Mouse (Mus musculus) neural tube, embryonic 11.5 days (tissue): ENCODE measurements around the gene Tenm4. TPM values are rescaled to one million over a fixed set of nuclear protein-coding genes. Genes with fewer than 3 reads are reported as not detected.

Source experiments
- ATAC-seq: fragments of 200-750 bp; cut with Nextera tagmentation; 2 replicates; pipeline ENCODE4 v1.8.0; 2017; ENCODE audit warnings: moderate number of reproducible peaks, mild to moderate bottlenecking, moderate TSS enrichment, moderate library complexity; ENCODE audit not compliant: insufficient read depth, low FRiP score, low TSS enrichment
- DNase-seq: peaks from one replicate; pipeline ENCODE4 v3.0.0-alpha.2; 2015; ENCODE audit warnings: low spot score
- H3K27ac ChIP-seq: fragments of 300-500 bp; sonication (generic); 2 replicates; pipeline ENCODE4 v1.5.1; 2014; ENCODE audit warnings: low read depth, mild to moderate bottlenecking, low read length
- H3K27me3 ChIP-seq: fragments of 300-500 bp; sonication (generic); 2 replicates; pipeline ENCODE4 v1.6.1; 2014; ENCODE audit warnings: mild to moderate bottlenecking, low read length, mixed read lengths; ENCODE audit not compliant: control insufficient read depth, insufficient read depth
- H3K36me3 ChIP-seq: fragments of 300-500 bp; sonication (generic); 2 replicates; pipeline ENCODE4 v1.6.1; 2014; ENCODE audit warnings: mild to moderate bottlenecking, low read length, moderate library complexity, mixed read lengths; ENCODE audit not compliant: control insufficient read depth, insufficient read depth
- H3K4me1 ChIP-seq: fragments of 300-500 bp; sonication (generic); 2 replicates; pipeline ENCODE4 v1.6.1; 2014; ENCODE audit warnings: low read length, mixed read lengths; ENCODE audit not compliant: control insufficient read depth, insufficient read depth
- H3K4me2 ChIP-seq: fragments of 300-500 bp; sonication (generic); 2 replicates; pipeline ENCODE4 v1.6.1; 2014; ENCODE audit warnings: low read depth, mild to moderate bottlenecking, moderate library complexity
- H3K4me3 ChIP-seq: fragments of 300-500 bp; sonication (generic); 2 replicates; pipeline ENCODE4 v1.5.1; 2014; ENCODE audit warnings: low read depth, low read length
- H3K9ac ChIP-seq: fragments of 300-500 bp; sonication (generic); 2 replicates; pipeline ENCODE4 v1.6.1; 2014; ENCODE audit warnings: mild to moderate bottlenecking, low read length
- H3K9me3 ChIP-seq: fragments of 300-500 bp; sonication (generic); 2 replicates; pipeline ENCODE4 v1.6.1; 2016; ENCODE audit warnings: low read length; ENCODE audit not compliant: control insufficient read depth
- WGBS: fragments of 180-500 bp; shearing (Covaris S2); extraction: QIAGEN DNeasy Blood & Tissue Kit; methylation state at CpG from one replicate; pipeline ENCODE4 v1.1.7; 2014; 5-methylcytosine and 5-hydroxymethylcytosine counted together
- polyA plus RNA-seq: library from polyadenylated mRNA; unstranded; fragments of >200 nt; fragmentation: Nextera tagmentation; extraction: Ambion mirVana; gene quantifications from 2 replicates; pipeline ENCODE4 v1.2.1, GENCODE M21; 2014

The Tenm4 gene
- polyA plus RNA-seq, 1 experiment from 2014 or later: 32.7 TPM

- Histone ChIP-seq H3K9ac (no peak overlapping the region), H3K4me1 (no peaks in the 10 kb centered on the region), H3K27ac (no peak overlapping the region), H3K4me2 (no peak overlapping the region), H3K27me3 (no peaks in the 10 kb centered on the region), H3K9me3 (0 out of 2 replicates have a peak, but pooled peaks cover 4% of the 10 kb centered on the region), H3K36me3 (no peaks in the 10 kb centered on the region; the same call in 1 of the 2 replicates), H3K4me3 (no peak overlapping the region)
- ATAC-seq (no peak), DNase-seq (no peak)
- WGBS: 93% methylated on average over 6 of the region's 6 CpGs
These were observed 597.7 kb downstream of the Tenm4 start for GRCm38 (mm10) chr7:96768718-96769117.

GRCm38 (mm10) chr7:96769784-96770183 is 598.7 kb downstream of the Tenm4 start:
- Histone ChIP-seq H3K27ac (no peak overlapping the region), H3K4me2 (no peak overlapping the region), H3K9me3 (0 out of 2 replicates have a peak, but pooled peaks cover 4% of the 10 kb centered on the region), H3K4me3 (no peak overlapping the region), H3K9ac (no peak overlapping the region), H3K4me1 (no peaks in the 10 kb centered on the region), H3K36me3 (no peaks in the 10 kb centered on the region; the same call in 1 of the 2 replicates), H3K27me3 (no peaks in the 10 kb centered on the region)
- 65% methylated on average over 4 of the region's 4 CpGs for WGBS
- no peak for DNase-seq
- ATAC-seq: no peak

GRCm38 (mm10) chr7:96772966-96773365 is 601.9 kb downstream of the Tenm4 start:
- ATAC-seq: no peak
- Histone ChIP-seq H3K27me3 (no peaks in the 10 kb centered on the region), H3K4me1 (0 out of 2 replicates have a peak, but pooled peaks cover 4% of the 10 kb centered on the region), H3K9ac (no peak overlapping the region), H3K9me3 (no peaks in the 10 kb centered on the region), H3K4me2 (no peak overlapping the region), H3K36me3 (peaks cover 2% of the 10 kb centered on the region; the same call in 1 of the 2 replicates), H3K4me3 (no peak overlapping the region), H3K27ac (no peak overlapping the region)
- WGBS: 68% methylated on average over 4 of the region's 4 CpGs
- DNase-seq: no peak

- ATAC-seq: no peak
- H3K9me3 ChIP-seq: no peaks in the 10 kb centered on the region
- WGBS: 87% methylated on average over 17 of the region's 17 CpGs
- 0 out of 2 replicates have a peak, but pooled peaks cover 4% of the 10 kb centered on the region for H3K4me1 ChIP-seq
- no peak for DNase-seq
- no peaks in the 10 kb centered on the region for H3K27me3 ChIP-seq
- H3K4me3 ChIP-seq: no peak overlapping the region
- H3K36me3 ChIP-seq: peaks cover 2% of the 10 kb centered on the region; the same call in 1 of the 2 replicates
- no peak overlapping the region for H3K9ac ChIP-seq
- no peak overlapping the region for H3K27ac ChIP-seq
- no peak overlapping the region for H3K4me2 ChIP-seq
These were observed 602.7 kb downstream of the Tenm4 start for GRCm38 (mm10) chr7:96773585-96774225.

GRCm38 (mm10) chr7:96775080-96775486 is 604.0 kb downstream of the Tenm4 start:
- no peak overlapping the region for H3K4me3 ChIP-seq
- H3K27ac ChIP-seq: no peak overlapping the region
- H3K27me3 ChIP-seq: no peaks in the 10 kb centered on the region
- WGBS: 61% methylated on average over 6 of the region's 6 CpGs
- no peaks in the 10 kb centered on the region for H3K9me3 ChIP-seq
- H3K4me1 ChIP-seq: peaks cover 8% of the 10 kb centered on the region; the same call in 1 of the 2 replicates
- H3K4me2 ChIP-seq: no peak overlapping the region
- no peak overlapping the region for H3K9ac ChIP-seq
- no peak for ATAC-seq
- DNase-seq: no peak
- peaks cover 2% of the 10 kb centered on the region; the same call in 1 of the 2 replicates for H3K36me3 ChIP-seq

GRCm38 (mm10) chr7:96777938-96778600 is 607.0 kb downstream of the Tenm4 start:
- Histone ChIP-seq H3K36me3 (0 out of 2 replicates have a peak, but pooled peaks cover 2% of the 10 kb centered on the region), H3K9me3 (no peaks in the 10 kb centered on the region), H3K27ac (no peak overlapping the region), H3K4me3 (no peak overlapping the region), H3K27me3 (no peaks in the 10 kb centered on the region), H3K9ac (no peak overlapping the region), H3K4me2 (no peak overlapping the region), H3K4me1 (peaks cover 9% of the 10 kb centered on the region; the same call in 1 of the 2 replicates)
- no peak for DNase-seq
- 86% methylated on average over 8 of the region's 8 CpGs for WGBS
- no peak for ATAC-seq

GRCm38 (mm10) chr7:96778601-96778969 is 607.5 kb downstream of the Tenm4 start:
- Histone ChIP-seq H3K4me3 (no peak overlapping the region), H3K4me1 (peaks cover 9% of the 10 kb centered on the region; the same call in 1 of the 2 replicates), H3K4me2 (no peak overlapping the region), H3K9me3 (no peaks in the 10 kb centered on the region), H3K9ac (no peak overlapping the region), H3K27me3 (no peaks in the 10 kb centered on the region), H3K27ac (no peak overlapping the region), H3K36me3 (0 out of 2 replicates have a peak, but pooled peaks cover 2% of the 10 kb centered on the region)
- DNase-seq (no peak), ATAC-seq (0 out of 2 replicates have a peak, but pooled peaks have one; percentile 8)
- 59% methylated on average over 3 of the region's 3 CpGs for WGBS

GRCm38 (mm10) chr7:96780556-96780955 is 609.5 kb downstream of the Tenm4 start:
- 96% methylated on average over 1 of the region's 1 CpGs for WGBS
- Histone ChIP-seq H3K36me3 (0 out of 2 replicates have a peak, but pooled peaks cover 2% of the 10 kb centered on the region), H3K4me2 (no peak overlapping the region), H3K27ac (no peak overlapping the region), H3K9me3 (no peaks in the 10 kb centered on the region), H3K27me3 (no peaks in the 10 kb centered on the region), H3K4me3 (no peak overlapping the region), H3K9ac (no peak overlapping the region), H3K4me1 (peaks cover 7% of the 10 kb centered on the region; the same call in 1 of the 2 replicates)
- DNase-seq: no peak
- no peak for ATAC-seq
